8 mouse cellular contexts compared by ENCODE assay signal in genomic region chrX:9747305-9747938, GRCm38 (mm10).
DNase-seq lines count a peak whose midpoint lies in the region; ATAC-seq and TF ChIP-seq lines count a peak whose summit lies in the region.

No protein-coding gene starts in this region.

- WGBS in kidney, postnatal 0 days = 24% methylated on average over 20 of the region's 27 CpGs
- WGBS in liver, embryonic 11.5 days = 12% methylated on average over 21 of the region's 27 CpGs
- WGBS in neural tube, embryonic 11.5 days = 31% methylated on average over 7 of the region's 27 CpGs

- 0 out of 2 replicates have a peak overlapping the region, but pooled peaks have one; percentile 13 for H3K9ac ChIP-seq in kidney, postnatal 0 days (ENCODE audit: low read depth, low read length)
- H3K9ac ChIP-seq in liver, embryonic 11.5 days (ENCODE audit: low read depth, low read length) = no peak overlapping the region
- no peak overlapping the region; the same call in 1 of the 2 replicates for H3K9ac ChIP-seq in neural tube, embryonic 11.5 days (ENCODE audit: low read length)

- TF ChIP-seq CTCF in kidney, postnatal 0 days (IDR thresholded peaks at IDR 0.05; ENCODE audit: low read depth) = peak; percentile 59

- intact Hi-C loops in gastrocnemius, postnatal 14 days (cut with DNase I; ENCODE audit: low total_unique reads) = no loop called here

- no peak overlapping the region for H3K27ac ChIP-seq in kidney, postnatal 0 days
- no peak overlapping the region for H3K27ac ChIP-seq in liver, embryonic 11.5 days (ENCODE audit: low read depth, low read length)
- H3K27ac ChIP-seq in neural tube, embryonic 11.5 days (ENCODE audit: low read depth, low read length) = no peak overlapping the region

- no peaks in the 10 kb centered on the region for H3K4me1 ChIP-seq in kidney, postnatal 0 days (replicated peaks; ENCODE audit: insufficient read depth, low read length)
- no peaks in the 10 kb centered on the region for H3K4me1 ChIP-seq in liver, embryonic 11.5 days (replicated peaks; ENCODE audit: control insufficient read depth, insufficient read depth, low read length)
- no peaks in the 10 kb centered on the region for H3K4me1 ChIP-seq in neural tube, embryonic 11.5 days (ENCODE audit: control insufficient read depth, insufficient read depth, low read length)

- no peaks in the 10 kb centered on the region for H3K36me3 ChIP-seq in kidney, postnatal 0 days (ENCODE audit: insufficient read depth, low read length)
- no peaks in the 10 kb centered on the region for H3K36me3 ChIP-seq in liver, embryonic 11.5 days (ENCODE audit: control insufficient read depth, insufficient read depth, low read length)
- H3K36me3 ChIP-seq in neural tube, embryonic 11.5 days (ENCODE audit: control insufficient read depth, insufficient read depth, low read length) = no peaks in the 10 kb centered on the region

- no peaks in the 10 kb centered on the region for H3K27me3 ChIP-seq in kidney, postnatal 0 days (ENCODE audit: insufficient read depth, low read length)
- H3K27me3 ChIP-seq in liver, embryonic 11.5 days (replicated peaks; ENCODE audit: control insufficient read depth, insufficient read depth, low read length) = no peaks in the 10 kb centered on the region
- H3K27me3 ChIP-seq in neural tube, embryonic 11.5 days (ENCODE audit: control insufficient read depth, insufficient read depth, low read length) = no peaks in the 10 kb centered on the region

- no peaks in the 10 kb centered on the region for H3K9me3 ChIP-seq in kidney, postnatal 0 days (replicated peaks; ENCODE audit: low read length)
- no peaks in the 10 kb centered on the region for H3K9me3 ChIP-seq in liver, embryonic 11.5 days (ENCODE audit: control insufficient read depth, low read length)
- no peaks in the 10 kb centered on the region for H3K9me3 ChIP-seq in neural tube, embryonic 11.5 days (ENCODE audit: control insufficient read depth, low read length)

- peak overlapping the region; percentile 34 for H3K4me3 ChIP-seq in kidney, postnatal 0 days (replicated peaks; ENCODE audit: low read depth, low read length)
- peak overlapping the region; percentile 37 for H3K4me3 ChIP-seq in liver, embryonic 11.5 days (ENCODE audit: low read depth, low read length)
- H3K4me3 ChIP-seq in neural tube, embryonic 11.5 days (ENCODE audit: low read depth, low read length) = peak overlapping the region; percentile 22

- peak; percentile 10 for DNase-seq in gastrocnemius, postnatal 14 days
- no peak for DNase-seq in gastrocnemius, postnatal 25 days
- peak; percentile 29 to 44 for DNase-seq in cerebellum, postnatal 25 days
- DNase-seq in kidney, postnatal 0 days (ENCODE audit: low spot score) = peak; percentile 30
- DNase-seq in liver, embryonic 11.5 days (ENCODE audit: low spot score) = peak; percentile 53
- DNase-seq in neural tube, embryonic 11.5 days (ENCODE audit: low spot score) = peak; percentile 30
- peak; percentile 59 for DNase-seq in testis, postnatal 10 days (ENCODE audit: low spot score)

- peak overlapping the region; percentile 56 for H3K4me2 ChIP-seq in kidney, postnatal 0 days (ENCODE audit: low read length)
- peak overlapping the region; percentile 55 for H3K4me2 ChIP-seq in liver, embryonic 11.5 days
- peak overlapping the region; percentile 41 for H3K4me2 ChIP-seq in neural tube, embryonic 11.5 days (ENCODE audit: low read depth)

- peak; percentile 67 for ATAC-seq in granulocyte monocyte progenitor cell, adult 5-6 weeks (replicated peaks; ENCODE audit: poor library complexity, severe bottlenecking)
- peak; percentile 90 for ATAC-seq in kidney, postnatal 0 days (replicated peaks; ENCODE audit: low FRiP score, low read depth)
- peak; percentile 79 for ATAC-seq in liver, embryonic 11.5 days (replicated peaks; ENCODE audit: low FRiP score)
- ATAC-seq in neural tube, embryonic 11.5 days (ENCODE audit: insufficient read depth, low FRiP score, low TSS enrichment) = peak; percentile 55
